Mouse (Mus musculus) MEL (cell line): ENCODE results near the gene Gm20388.

Source experiments
- CTCF ChIP-seq, 3 experiments: IDR thresholded peaks in 2 of 3; conservative IDR thresholded peaks in 1 of 3; 2 replicates each; pipeline ENCODE4 v1.5.1; 2011 to 2012; ENCODE audit warnings: low read length in 3 of 3, low read depth in 2 of 3, mild to moderate bottlenecking in 2 of 3, improper control_type of control experiment in 1 of 3, inconsistent platforms in 1 of 3, mixed read lengths in 1 of 3, moderate library complexity in 1 of 3; ENCODE audit not compliant: control insufficient read depth in 1 of 3, insufficient read depth in 1 of 3, poor library complexity in 1 of 3, severe bottlenecking in 1 of 3
- E2F4 ChIP-seq: IDR thresholded peaks from 2 replicates; pipeline ENCODE4 v1.6.1; 2011; ENCODE audit warnings: low read depth, low read length, improper control_type of control experiment, borderline replicate concordance
- ELF1 ChIP-seq: IDR thresholded peaks from 2 replicates; pipeline ENCODE4 v1.6.1; 2014; ENCODE audit warnings: low read depth, mild to moderate bottlenecking, inconsistent platforms, low read length, improper control_type of control experiment, moderate library complexity
- EP300 ChIP-seq, 2 experiments: IDR thresholded peaks; 2 replicates each; pipeline ENCODE4 v1.6.1; 2011; ENCODE audit warnings: improper control_type of control experiment in 2 of 2, low read length in 2 of 2, low read depth in 1 of 2, mild to moderate bottlenecking in 1 of 2
- KAT2A ChIP-seq: conservative IDR thresholded peaks from 2 replicates; pipeline ENCODE4 v1.6.1; 2012; ENCODE audit warnings: low read depth, low read length, improper control_type of control experiment, inconsistent platforms
- POLR2A ChIP-seq, 2 experiments: IDR thresholded peaks; 2 replicates each; pipeline ENCODE4 v1.6.1; 2011 to 2012; ENCODE audit warnings: low read length in 2 of 2, mild to moderate bottlenecking in 2 of 2, control low read depth in 1 of 2, improper control_type of control experiment in 1 of 2, low read depth in 1 of 2, moderate library complexity in 1 of 2; ENCODE audit not compliant: control insufficient read depth in 1 of 2, insufficient read depth in 1 of 2, poor library complexity in 1 of 2
- SMC3 ChIP-seq: IDR thresholded peaks from 2 replicates; pipeline ENCODE4 v1.6.1; 2011; ENCODE audit warnings: low read depth, low read length, improper control_type of control experiment
- UBTF ChIP-seq: IDR thresholded peaks from 2 replicates; pipeline ENCODE4 v1.6.1; 2012; ENCODE audit warnings: low read depth, mild to moderate bottlenecking, inconsistent platforms, low read length, improper control_type of control experiment, moderate library complexity, borderline replicate concordance; ENCODE audit not compliant: insufficient read depth

DNA sequence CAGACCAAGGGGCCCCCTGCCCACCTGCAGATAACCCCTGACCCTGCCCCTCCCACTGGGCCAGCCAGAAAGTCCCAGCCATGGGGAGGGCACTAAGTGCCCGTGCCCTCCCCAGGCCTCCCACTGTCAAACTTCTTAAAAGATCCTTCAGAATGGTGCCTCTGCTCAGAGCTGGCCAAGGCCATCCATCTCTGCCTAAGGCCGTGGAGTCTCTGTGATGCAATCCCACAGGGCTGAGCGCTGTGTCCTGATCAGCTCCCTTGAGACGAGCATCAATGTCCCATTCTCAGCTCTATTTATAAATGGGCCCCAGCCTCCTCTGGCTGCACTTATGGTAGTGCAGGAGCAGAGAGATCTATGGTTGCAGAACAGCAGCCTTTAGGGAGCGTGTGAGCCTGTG, 1403.4 kb downstream of the Gm20388 start:
- TF ChIP-seq ELF1 (no peak), E2F4 (no peak), POLR2A (IDR thresholded peaks at IDR 0.05; ENCODE audit: control insufficient read depth in 1 of 2, insufficient read depth in 1 of 2, low read depth in 1 of 2, low read length in 2 of 2, poor library complexity in 1 of 2) (no peak), CTCF (IDR thresholded peaks at IDR 0.05 in 2 of 3, conservative IDR thresholded peaks at IDR 0.05 in 1 of 3; ENCODE audit: control insufficient read depth in 1 of 3, insufficient read depth in 1 of 3, low read depth in 2 of 3, low read length in 3 of 3, poor library complexity in 1 of 3, severe bottlenecking in 1 of 3) (no peak), EP300 (IDR thresholded peaks at IDR 0.05; ENCODE audit: low read depth in 1 of 2, low read length in 2 of 2) (no peak), SMC3 (no peak), KAT2A (no peak), UBTF (no peak)
